20 mouse cellular contexts compared by ENCODE assay signal in the genomic region with DNA sequence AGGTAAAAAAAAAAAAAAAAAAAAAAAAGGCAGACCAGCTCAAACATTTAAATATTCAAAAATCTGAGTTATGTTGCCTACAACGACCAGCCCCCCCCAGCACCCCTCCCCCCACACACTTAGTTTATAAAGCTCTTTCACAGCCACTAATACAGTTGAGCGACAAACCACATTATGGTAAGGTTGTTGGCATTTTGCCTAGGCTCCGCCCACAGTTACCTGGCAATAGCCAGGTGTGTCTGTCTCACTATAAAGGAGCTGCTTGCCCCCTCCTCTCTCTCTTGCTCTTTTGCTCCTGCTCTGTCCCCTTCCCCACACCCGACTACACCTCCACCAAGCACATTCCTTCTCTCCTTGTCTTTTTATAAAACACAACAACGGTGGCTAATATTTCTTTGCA. TPM values are rescaled to one million over a fixed set of nuclear protein-coding genes. Genes with fewer than 3 reads are reported as not detected.
DNase-seq lines count a peak whose midpoint lies in the region; ATAC-seq and TF ChIP-seq lines count a peak whose summit lies in the region.
"Had no signal": no experiment of that assay in that cellular context is flagged by ENCODE, and none has a peak within 500 bp of the region (broad histone marks: within the 10 kb centered on the region; RNA-seq: fewer than 3 reads in every experiment).

No protein-coding gene starts in this region.

- H3K36me3 ChIP-seq in kidney, embryonic 15.5 days: no peaks in the 10 kb centered on the region
- H3K36me3 ChIP-seq in limb, embryonic 14.5 days (ENCODE audit: control insufficient read depth, insufficient read depth, low read length): no peaks in the 10 kb centered on the region
- no peaks in the 10 kb centered on the region for H3K36me3 ChIP-seq in limb, embryonic 10.5 days
- peaks cover 15% of the 10 kb centered on the region for H3K36me3 ChIP-seq in thymus, adult 2 months (ENCODE audit: control insufficient read depth, insufficient read depth, low read length)
- H3K36me3 ChIP-seq in embryonic facial prominence, embryonic 14.5 days (ENCODE audit: control insufficient read depth, insufficient read depth, low read length): no peaks in the 10 kb centered on the region
- H3K36me3 ChIP-seq: heart, embryonic 12.5 days; hindbrain, embryonic 10.5 days; hindbrain, embryonic 15.5 days had no signal

- no peak for DNase-seq in kidney, adult 9 months
- DNase-seq in limb, embryonic 14.5 days (ENCODE audit: low spot score): peak; percentile 34
- DNase-seq in limb, embryonic 10.5 days (ENCODE audit: low spot score): no peak
- no peak for DNase-seq in thymus, adult 2 months
- no peak for DNase-seq in thymus, postnatal 4 days
- DNase-seq in embryonic facial prominence, embryonic 14.5 days (ENCODE audit: low spot score): peak; percentile 61
- DNase-seq in neural tube, embryonic 10.5 days (ENCODE audit: extremely low spot score, low spot score): no peak
- DNase-seq: adrenal gland, adult 2 months; adrenal gland, postnatal 25 days; cerebellum, adult 2 months; cerebellum, postnatal 10 days; forebrain, postnatal 0 days; gastrocnemius, adult 2 months; gastrocnemius, postnatal 25 days had no signal

- 0 out of 2 replicates have a peak, but pooled peaks have one; percentile 26 for ATAC-seq in kidney, embryonic 15.5 days (replicated peaks; ENCODE audit: low FRiP score)
- ATAC-seq in limb, embryonic 14.5 days (ENCODE audit: low FRiP score, low read depth): no peak
- no peak for ATAC-seq in embryonic facial prominence, embryonic 14.5 days (ENCODE audit: low read depth)
- ATAC-seq: forebrain, embryonic 13.5 days; forebrain, postnatal 0 days had no signal

- H3K4me3 ChIP-seq in kidney, embryonic 15.5 days (replicated peaks): no peak overlapping the region
- no peak overlapping the region for H3K4me3 ChIP-seq in limb, embryonic 14.5 days (replicated peaks; ENCODE audit: low read length)
- H3K4me3 ChIP-seq in limb, embryonic 10.5 days: no peak overlapping the region
- H3K4me3 ChIP-seq in thymus, adult 2 months (ENCODE audit: control insufficient read depth, insufficient read depth, low read length): no peak overlapping the region
- H3K4me3 ChIP-seq in embryonic facial prominence, embryonic 14.5 days (ENCODE audit: low read depth, low read length): no peak overlapping the region
- H3K4me3 ChIP-seq: forebrain, embryonic 13.5 days; gastrocnemius, adult 2 months; heart, embryonic 12.5 days; hindbrain, embryonic 10.5 days; hindbrain, embryonic 15.5 days had no signal

- H3K9me3 ChIP-seq in kidney, embryonic 15.5 days (replicated peaks): no peaks in the 10 kb centered on the region
- no peaks in the 10 kb centered on the region for H3K9me3 ChIP-seq in limb, embryonic 14.5 days (ENCODE audit: control insufficient read depth, low read length)
- no peaks in the 10 kb centered on the region for H3K9me3 ChIP-seq in limb, embryonic 10.5 days (replicated peaks)
- no peaks in the 10 kb centered on the region for H3K9me3 ChIP-seq in embryonic facial prominence, embryonic 14.5 days (ENCODE audit: control insufficient read depth, low read length)
- H3K9me3 ChIP-seq: forebrain, embryonic 13.5 days; heart, embryonic 12.5 days; hindbrain, embryonic 10.5 days; hindbrain, embryonic 15.5 days had no signal

- peaks cover 11% of the 10 kb centered on the region for H3K4me1 ChIP-seq in kidney, embryonic 15.5 days
- peaks cover 3% of the 10 kb centered on the region for H3K4me1 ChIP-seq in limb, embryonic 14.5 days (ENCODE audit: control insufficient read depth, insufficient read depth, low read length)
- H3K4me1 ChIP-seq in limb, embryonic 10.5 days: peaks cover 3% of the 10 kb centered on the region
- H3K4me1 ChIP-seq in thymus, adult 2 months (replicated peaks; ENCODE audit: control insufficient read depth, insufficient read depth, low read length): peaks cover 33% of the 10 kb centered on the region
- H3K4me1 ChIP-seq in embryonic facial prominence, embryonic 14.5 days (ENCODE audit: control insufficient read depth, insufficient read depth, low read length): peaks cover 3% of the 10 kb centered on the region; the same call in 1 of the 2 replicates

- H3K9ac ChIP-seq in kidney, embryonic 15.5 days: no peak overlapping the region
- no peak overlapping the region for H3K9ac ChIP-seq in limb, embryonic 14.5 days (ENCODE audit: low read depth, low read length, severe bottlenecking)
- no peak overlapping the region for H3K9ac ChIP-seq in embryonic facial prominence, embryonic 14.5 days (ENCODE audit: low read depth, low read length)
- H3K9ac ChIP-seq: forebrain, embryonic 13.5 days; forebrain, postnatal 0 days; heart, embryonic 12.5 days; hindbrain, embryonic 15.5 days had no signal

- H3K27ac ChIP-seq in kidney, embryonic 15.5 days: no peak overlapping the region
- no peak overlapping the region for H3K27ac ChIP-seq in limb, embryonic 14.5 days (replicated peaks; ENCODE audit: low read depth, low read length)
- H3K27ac ChIP-seq in limb, embryonic 10.5 days: no peak overlapping the region
- peak overlapping the region; percentile 24; the same call in 1 of the 2 replicates for H3K27ac ChIP-seq in thymus, adult 2 months (ENCODE audit: control insufficient read depth, insufficient read depth, low read length)
- no peak overlapping the region for H3K27ac ChIP-seq in embryonic facial prominence, embryonic 14.5 days (replicated peaks; ENCODE audit: low read depth, low read length)
- H3K27ac ChIP-seq: forebrain, embryonic 13.5 days; gastrocnemius, adult 2 months; hindbrain, embryonic 10.5 days; hindbrain, embryonic 15.5 days had no signal

- peaks cover 9% of the 10 kb centered on the region for H3K27me3 ChIP-seq in kidney, embryonic 15.5 days
- H3K27me3 ChIP-seq in limb, embryonic 14.5 days (ENCODE audit: control insufficient read depth, insufficient read depth, low read length): no peaks in the 10 kb centered on the region
- H3K27me3 ChIP-seq in limb, embryonic 10.5 days (ENCODE audit: low read depth, poor library complexity, severe bottlenecking): peaks cover 21% of the 10 kb centered on the region
- no peaks in the 10 kb centered on the region for H3K27me3 ChIP-seq in thymus, adult 2 months (ENCODE audit: control insufficient read depth, insufficient read depth, low read length)
- H3K27me3 ChIP-seq in embryonic facial prominence, embryonic 14.5 days (replicated peaks; ENCODE audit: control insufficient read depth, insufficient read depth, low read length): no peaks in the 10 kb centered on the region

- no peak for TF ChIP-seq CTCF in thymus, adult 2 months (IDR thresholded peaks at IDR 0.05; ENCODE audit: borderline replicate concordance, control insufficient read depth, extremely low read depth, insufficient read depth, low read length, poor library complexity)

- 33% methylated on average over 5 of the region's 5 CpGs for WGBS in kidney, embryonic 15.5 days
- WGBS in limb, embryonic 14.5 days: 37% methylated on average over 5 of the region's 5 CpGs
- WGBS in limb, embryonic 10.5 days: 42% methylated on average over 5 of the region's 5 CpGs
- WGBS in thymus, adult 2 months: 64% methylated on average over 5 of the region's 5 CpGs
- WGBS in embryonic facial prominence, embryonic 14.5 days: 25% methylated on average over 5 of the region's 5 CpGs

- no peak overlapping the region for H3K4me2 ChIP-seq in kidney, embryonic 15.5 days
- no peak overlapping the region for H3K4me2 ChIP-seq in limb, embryonic 14.5 days (replicated peaks; ENCODE audit: low read depth, low read length, severe bottlenecking)
- 0 out of 2 replicates have a peak overlapping the region, but pooled peaks have one; percentile 2 for H3K4me2 ChIP-seq in embryonic facial prominence, embryonic 14.5 days (ENCODE audit: low read depth, low read length)
- H3K4me2 ChIP-seq: forebrain, embryonic 13.5 days; heart, embryonic 12.5 days; hindbrain, embryonic 15.5 days had no signal

- no peak for TF ChIP-seq POLR2A in limb, embryonic 14.5 days (IDR thresholded peaks at IDR 0.05; ENCODE audit: borderline replicate concordance, extremely low read depth, insufficient read depth, insufficient read length)
- no peak for TF ChIP-seq POLR2A in thymus, adult 2 months (IDR thresholded peaks at IDR 0.05; ENCODE audit: control insufficient read depth, extremely low read depth, insufficient read depth, low read length, poor library complexity)

RNA-seq across cellular contexts. Expression of gene Blnk, which starts 17.3 kb away (rescaled TPM):
- polyA plus RNA-seq in kidney, embryonic 15.5 days (2015; fragmentation: Nextera tagmentation; extraction: Ambion mirVana): 12.6 and 15.6 TPM in 2 replicates
- 0.36 and 0.72 TPM in 2 replicates for polyA plus RNA-seq in limb, embryonic 14.5 days (2012; rRNA removed)
- 1.2 and 1.6 TPM in 2 replicates for polyA plus RNA-seq in limb, embryonic 14.5 days (2014; fragmentation: Nextera tagmentation; extraction: Ambion mirVana)
- polyA plus RNA-seq in limb, embryonic 10.5 days (2016; fragmentation: Nextera tagmentation; extraction: Ambion mirVana): 0.45 and 0.93 TPM in 2 replicates
- 8.5 and 10.9 TPM in 2 replicates for polyA plus RNA-seq in thymus, adult 2 months (2012; rRNA removed)
- polyA plus RNA-seq in embryonic facial prominence, embryonic 14.5 days (2014; fragmentation: Nextera tagmentation; extraction: Ambion mirVana): 2.4 and 2.7 TPM in 2 replicates

RNA-seq across cellular contexts. Expression of gene Dntt, which starts 17.4 kb away (rescaled TPM):
- 0.27 TPM in 1 of 2 replicates, not detected in the other for polyA plus RNA-seq in kidney, embryonic 15.5 days (2015; fragmentation: Nextera tagmentation; extraction: Ambion mirVana)
- not detected in 2 replicates for polyA plus RNA-seq in limb, embryonic 14.5 days (2012; rRNA removed)
- not detected in 2 replicates for polyA plus RNA-seq in limb, embryonic 14.5 days (2014; fragmentation: Nextera tagmentation; extraction: Ambion mirVana)
- not detected in 2 replicates for polyA plus RNA-seq in limb, embryonic 10.5 days (2016; fragmentation: Nextera tagmentation; extraction: Ambion mirVana)
- polyA plus RNA-seq in thymus, adult 2 months (2012; rRNA removed): 401 and 406 TPM in 2 replicates
- 0.10 TPM in 1 of 2 replicates, not detected in the other for polyA plus RNA-seq in embryonic facial prominence, embryonic 14.5 days (2014; fragmentation: Nextera tagmentation; extraction: Ambion mirVana)
- polyA plus RNA-seq: adrenal gland, adult 2 months; cerebellum, adult 2 months; embryonic facial prominence, embryonic 11.5 days; heart, embryonic 12.5 days; hindbrain, embryonic 10.5 days; hindbrain, embryonic 15.5 days had no signal

Comparison
In these comparisons a context has a peak if more than half of its experiments do, and no peak if none do; other contexts are left out.
1. DNase-seq: peak in limb, embryonic 14.5 days (single experiment) and embryonic facial prominence, embryonic 14.5 days (single experiment); none in kidney, adult 9 months (single experiment), limb, embryonic 10.5 days (single experiment), thymus, adult 2 months (single experiment), thymus, postnatal 4 days (single experiment) and neural tube, embryonic 10.5 days (single experiment).
2. RNA of gene Dntt, which starts 17.4 kb away (polyA plus RNA-seq): 401 to 406 TPM in thymus, adult 2 months; 0.27 TPM in kidney, embryonic 15.5 days, not detected in limb, embryonic 14.5 days, not detected in limb, embryonic 10.5 days and 0.10 TPM in embryonic facial prominence, embryonic 14.5 days; every median in the first group is over 100 times any median in the second.